Mouse (Mus musculus) megakaryocyte, embryonic 14.5 days (primary cell): Measurements from ENCODE around the gene Mrps26.

Experiments
- FLI1 ChIP-seq: IDR thresholded peaks from 2 replicates; pipeline ENCODE4 v1.6.1; 2012; ENCODE audit warnings: low read length, inconsistent platforms, mixed read lengths
- GATA1 ChIP-seq: IDR thresholded peaks from 3 replicates; pipeline ENCODE4 v1.6.1; 2012; ENCODE audit warnings: mixed read lengths, low read length, inconsistent platforms, borderline replicate concordance

DNA sequence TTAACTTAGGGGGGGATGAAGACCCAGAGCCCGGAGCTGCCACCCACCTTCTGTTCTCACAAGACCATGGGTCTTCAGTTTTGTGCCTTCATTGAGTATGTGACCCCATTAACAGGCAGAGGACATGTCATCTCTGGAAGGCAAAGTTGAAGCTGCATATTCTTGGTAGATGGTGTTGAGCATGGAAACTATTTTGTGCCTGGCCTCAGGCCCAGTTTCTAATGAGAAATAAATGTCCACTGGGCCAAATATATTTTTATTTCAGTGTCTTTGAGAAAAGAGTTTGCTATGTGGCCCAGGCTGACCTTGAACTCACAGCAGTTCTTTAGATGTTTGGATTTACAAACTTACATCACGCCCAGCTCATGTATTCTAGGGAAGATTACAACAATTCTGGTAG lies 26.2 kb downstream of the Mrps26 start:
- TF ChIP-seq FLI1 (no peak), GATA1 (no peak)
